Mouse (Mus musculus): Measurements from ENCODE around the gene Dnmbp. TPM values are rescaled to one million over a fixed set of nuclear protein-coding genes. Genes with fewer than 3 reads are reported as not detected.

The Dnmbp gene
- polyA plus RNA-seq, 1 experiment from 2014 or later: 4.8 TPM

DNA sequence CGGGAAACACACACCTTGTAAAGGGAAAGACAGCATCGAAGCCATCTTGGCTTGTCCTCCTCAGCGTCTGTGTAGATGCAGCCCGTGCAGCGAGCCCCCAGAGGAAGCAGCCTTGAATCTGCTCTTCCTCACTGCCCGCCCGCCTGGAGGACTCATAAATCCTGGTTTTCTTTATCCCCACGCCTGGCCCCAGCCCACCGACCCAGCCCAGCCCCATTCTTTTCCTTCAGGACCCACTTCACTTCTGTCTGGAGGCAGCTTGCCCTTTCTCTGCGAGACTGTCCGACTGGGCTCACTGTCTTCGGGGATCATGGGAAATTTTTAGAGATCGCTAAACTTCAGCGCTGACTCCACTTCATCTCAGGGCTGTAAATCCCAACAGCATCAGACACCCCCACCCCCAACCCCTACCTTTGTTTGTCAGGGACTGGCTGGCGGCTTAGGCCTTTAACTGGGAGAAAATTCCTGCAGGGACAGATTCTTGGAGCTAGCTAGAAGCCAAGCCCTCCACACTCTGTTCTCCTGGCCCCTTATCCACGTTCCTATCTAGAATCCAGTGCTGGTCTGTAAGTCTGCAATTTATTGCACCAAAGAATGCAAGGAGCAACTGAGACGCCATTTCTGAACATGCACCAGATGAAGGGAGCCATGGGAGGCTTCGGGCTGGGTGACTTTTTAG lies 57.0 kb downstream of the Dnmbp start:
- H3K36me3 ChIP-seq (replicated peaks; ENCODE audit: insufficient read depth, low read length): no peaks in the 10 kb centered on the region
- no peak overlapping the region for H3K4me3 ChIP-seq (ENCODE audit: low read depth, low read length)
- H3K4me2 ChIP-seq (ENCODE audit: low read depth, low read length): no peak overlapping the region
- peaks cover 3% of the 10 kb centered on the region; the same call in 1 of the 2 replicates for H3K27me3 ChIP-seq (ENCODE audit: insufficient read depth, low read length)
- ATAC-seq: no peak
- no peak for DNase-seq
- WGBS (ENCODE audit: insufficient replicate concordance): 50% methylated on average over 18 of the region's 18 CpGs
- peaks cover 28% of the 10 kb centered on the region for H3K4me1 ChIP-seq (ENCODE audit: insufficient read depth)
- no peaks in the 10 kb centered on the region for H3K9me3 ChIP-seq (ENCODE audit: low read length)
- H3K9ac ChIP-seq (replicated peaks): no peak overlapping the region
- no peak overlapping the region for H3K27ac ChIP-seq (ENCODE audit: low read depth)
- TF ChIP-seq EP300 (IDR thresholded peaks at IDR 0.05; ENCODE audit: low read depth) (no peak), CTCF (IDR thresholded peaks at IDR 0.05; ENCODE audit: low read depth) (no peak)

DNA sequence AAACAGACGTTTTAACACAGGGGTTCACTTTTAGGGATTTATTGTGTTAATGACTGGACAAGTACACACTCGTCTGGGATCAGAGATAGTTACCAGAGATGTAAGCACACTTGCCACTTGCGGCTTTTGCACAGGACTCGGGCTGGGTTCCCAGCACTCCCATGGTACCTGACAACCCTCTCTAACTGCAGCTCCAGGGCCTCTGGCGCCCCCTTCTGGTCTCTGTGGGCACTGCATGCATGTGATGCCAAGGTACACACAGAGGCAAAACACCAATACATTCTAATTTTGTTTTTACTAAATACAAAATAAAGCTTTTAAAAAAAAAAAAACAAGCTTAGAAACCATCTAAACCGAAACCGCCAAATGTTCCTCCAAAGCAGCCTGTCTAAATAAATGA lies 58.4 kb downstream of the Dnmbp start:
- H3K4me1 ChIP-seq (ENCODE audit: insufficient read depth): peaks cover 27% of the 10 kb centered on the region
- H3K36me3 ChIP-seq (replicated peaks; ENCODE audit: insufficient read depth, low read length): no peaks in the 10 kb centered on the region
- DNase-seq (no peak), ATAC-seq (no peak)
- H3K4me2 ChIP-seq (ENCODE audit: low read depth, low read length): no peak overlapping the region
- no peaks in the 10 kb centered on the region for H3K9me3 ChIP-seq (ENCODE audit: low read length)
- no peak overlapping the region for H3K9ac ChIP-seq (replicated peaks)
- H3K4me3 ChIP-seq (ENCODE audit: low read depth, low read length): no peak overlapping the region
- peak; percentile 55 for TF ChIP-seq CTCF (IDR thresholded peaks at IDR 0.05; ENCODE audit: low read depth)
- TF ChIP-seq EP300 (IDR thresholded peaks at IDR 0.05; ENCODE audit: low read depth): no peak
- no peak overlapping the region for H3K27ac ChIP-seq (ENCODE audit: low read depth)
- H3K27me3 ChIP-seq (ENCODE audit: insufficient read depth, low read length): peaks cover 3% of the 10 kb centered on the region; the same call in 1 of the 2 replicates
- WGBS (ENCODE audit: insufficient replicate concordance): 83% methylated on average over 7 of the region's 7 CpGs

DNA sequence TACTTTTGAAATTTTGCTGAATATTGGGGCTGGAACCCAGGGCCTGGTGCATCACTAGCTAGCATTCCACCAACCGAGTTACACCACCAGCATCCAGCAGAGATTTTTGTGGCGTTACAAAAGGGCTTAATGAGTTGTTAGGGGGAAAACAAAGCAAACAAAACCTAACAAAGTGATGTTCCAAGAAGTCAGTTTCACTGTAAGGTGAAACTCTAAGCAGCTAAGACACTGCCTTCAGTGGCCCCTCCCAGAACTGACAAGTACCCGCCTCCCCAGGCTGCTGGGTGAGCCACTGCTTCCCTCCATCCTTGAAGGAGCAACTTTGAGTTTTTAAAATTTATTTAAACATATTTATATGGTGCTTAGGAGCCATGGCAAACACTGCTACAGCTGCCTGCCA lies 59.6 kb downstream of the Dnmbp start:
- H3K4me1 ChIP-seq (ENCODE audit: insufficient read depth): peaks cover 20% of the 10 kb centered on the region
- 54% methylated on average over 3 of the region's 3 CpGs for WGBS (ENCODE audit: insufficient replicate concordance)
- H3K27ac ChIP-seq (ENCODE audit: low read depth): no peak overlapping the region
- H3K36me3 ChIP-seq (replicated peaks; ENCODE audit: insufficient read depth, low read length): no peaks in the 10 kb centered on the region
- no peak overlapping the region; the same call in 1 of the 2 replicates for H3K4me2 ChIP-seq (ENCODE audit: low read depth, low read length)
- no peak overlapping the region for H3K9ac ChIP-seq (replicated peaks)
- H3K9me3 ChIP-seq (ENCODE audit: low read length): no peaks in the 10 kb centered on the region
- DNase-seq (no peak), ATAC-seq (no peak)
- TF ChIP-seq EP300 (IDR thresholded peaks at IDR 0.05; ENCODE audit: low read depth): no peak
- TF ChIP-seq CTCF (IDR thresholded peaks at IDR 0.05; ENCODE audit: low read depth): no peak
- H3K4me3 ChIP-seq (ENCODE audit: low read depth, low read length): no peak overlapping the region
- peaks cover 3% of the 10 kb centered on the region; the same call in 1 of the 2 replicates for H3K27me3 ChIP-seq (ENCODE audit: insufficient read depth, low read length)

DNA sequence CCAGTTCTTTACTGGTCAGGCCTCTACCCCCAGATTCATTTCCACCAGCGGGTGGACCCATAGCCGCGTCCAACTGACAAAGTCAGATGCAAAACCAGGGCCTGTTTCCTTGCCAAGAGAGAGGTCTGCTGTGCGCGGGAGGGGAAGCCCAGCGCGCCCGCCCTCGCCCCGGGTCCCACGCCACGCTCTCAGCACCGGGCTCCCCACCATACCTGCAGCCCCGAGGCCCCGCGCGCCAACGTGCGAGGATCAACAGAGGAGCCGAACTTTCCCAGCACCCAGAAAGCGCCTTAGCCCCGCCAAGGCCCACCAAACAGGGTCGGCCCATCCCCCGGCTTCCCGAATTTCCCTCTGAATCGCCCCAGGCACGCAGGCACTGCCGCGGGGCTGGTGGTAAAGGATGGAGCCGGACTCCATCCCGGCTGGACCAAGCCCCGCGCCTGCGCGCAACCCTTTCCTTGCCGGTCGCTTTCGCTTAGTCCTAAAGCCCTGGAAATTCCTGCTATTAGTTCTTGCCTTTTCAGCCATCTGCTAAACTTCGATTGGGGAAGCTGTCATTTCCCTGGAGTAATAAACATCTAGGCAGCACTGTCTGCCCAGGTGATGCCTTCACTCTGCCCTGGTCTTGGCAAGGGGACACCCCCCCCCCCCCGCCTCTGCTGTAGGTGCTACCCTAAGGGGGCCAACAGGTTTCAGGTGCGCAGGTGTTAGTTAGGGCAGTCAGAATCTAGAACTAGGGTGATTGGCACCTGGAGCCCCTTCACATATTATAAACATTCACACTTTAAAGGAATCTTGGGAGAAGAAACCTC lies 60.4 kb downstream of the Dnmbp start:
- WGBS (ENCODE audit: insufficient replicate concordance): 4% methylated on average over 41 of the region's 41 CpGs
- Histone ChIP-seq H3K27me3 (ENCODE audit: insufficient read depth, low read length) (peaks cover 3% of the 10 kb centered on the region; the same call in 1 of the 2 replicates), H3K4me3 (ENCODE audit: low read depth, low read length) (peak overlapping the region; percentile 48), H3K4me1 (ENCODE audit: insufficient read depth) (peaks cover 12% of the 10 kb centered on the region), H3K9ac (replicated peaks) (peak overlapping the region; percentile 61), H3K9me3 (ENCODE audit: low read length) (no peaks in the 10 kb centered on the region), H3K27ac (ENCODE audit: low read depth) (peak overlapping the region; percentile 50), H3K4me2 (ENCODE audit: low read depth, low read length) (peak overlapping the region; percentile 75), H3K36me3 (replicated peaks; ENCODE audit: insufficient read depth, low read length) (no peaks in the 10 kb centered on the region)
- peak; percentile 27; the same call in 1 of the 2 replicates for TF ChIP-seq CTCF (IDR thresholded peaks at IDR 0.05; ENCODE audit: low read depth)
- TF ChIP-seq EP300 (IDR thresholded peaks at IDR 0.05; ENCODE audit: low read depth): no peak
- DNase-seq: peak; percentile 60
- ATAC-seq: peak; percentile 73

DNA sequence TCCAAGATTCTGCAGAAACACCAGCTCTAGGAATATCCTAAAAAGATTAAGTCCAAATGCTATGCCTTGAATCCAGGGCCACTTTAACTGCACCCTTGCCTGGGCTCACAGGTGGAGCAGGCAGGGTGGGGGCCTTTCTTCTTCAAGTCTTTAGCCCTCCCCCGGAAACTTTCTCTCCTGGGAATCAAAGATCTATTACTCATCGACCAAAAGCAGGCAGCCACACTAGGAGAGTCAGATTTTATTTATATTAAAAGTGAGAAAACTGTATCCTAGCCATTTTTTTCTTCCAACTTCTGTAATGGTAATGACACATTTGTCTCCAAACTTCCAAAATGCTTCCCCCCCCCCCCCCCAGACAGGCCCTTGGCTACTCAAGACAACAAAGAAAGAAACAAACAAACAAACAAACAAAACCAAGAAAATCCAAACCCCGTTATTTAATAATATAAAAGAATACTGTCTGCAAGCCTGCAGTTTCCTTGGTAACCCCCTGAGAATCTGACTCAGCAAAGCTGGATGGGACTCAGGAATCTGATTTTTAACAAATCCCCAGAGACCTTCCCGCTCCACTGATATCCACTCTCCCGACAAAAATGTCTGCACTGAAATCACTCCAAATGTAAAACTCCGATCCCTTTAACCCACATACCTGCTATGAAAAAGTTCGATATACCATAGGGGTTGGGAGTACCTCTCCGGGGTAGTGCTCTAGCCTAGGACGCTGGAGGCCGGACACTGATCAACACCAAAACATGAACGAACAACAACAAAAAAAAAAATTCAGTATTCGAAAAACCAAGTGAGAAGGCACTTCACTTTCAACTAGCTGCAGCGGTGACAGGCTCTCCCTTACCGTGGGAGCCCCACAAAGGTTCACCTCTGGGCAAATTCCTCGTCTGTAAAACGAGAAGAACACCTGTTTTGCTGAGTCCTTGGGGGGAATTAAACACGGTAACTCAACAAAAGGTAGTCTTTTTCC lies 61.6 kb downstream of the Dnmbp start:
- DNase-seq: no peak
- WGBS (ENCODE audit: insufficient replicate concordance): 36% methylated on average over 17 of the region's 17 CpGs

More for the DNA sequence above, 61.6 kb downstream of the Dnmbp start:
- no peak overlapping the region for H3K27ac ChIP-seq (ENCODE audit: low read depth)
- 0 out of 2 replicates have a peak overlapping the region, but pooled peaks have one; percentile 48 for H3K4me3 ChIP-seq (ENCODE audit: low read depth, low read length)
- TF ChIP-seq EP300 (IDR thresholded peaks at IDR 0.05; ENCODE audit: low read depth) (no peak), CTCF (IDR thresholded peaks at IDR 0.05; ENCODE audit: low read depth) (no peak)
- peaks cover 9% of the 10 kb centered on the region for H3K4me1 ChIP-seq (ENCODE audit: insufficient read depth)
- H3K4me2 ChIP-seq (ENCODE audit: low read depth, low read length): peak overlapping the region; percentile 75; the same call in 1 of the 2 replicates
- no peak overlapping the region for H3K9ac ChIP-seq (replicated peaks)
- peaks cover 3% of the 10 kb centered on the region; the same call in 1 of the 2 replicates for H3K27me3 ChIP-seq (ENCODE audit: insufficient read depth, low read length)
- no peak for ATAC-seq
- no peaks in the 10 kb centered on the region for H3K9me3 ChIP-seq (ENCODE audit: low read length)
- H3K36me3 ChIP-seq (replicated peaks; ENCODE audit: insufficient read depth, low read length): no peaks in the 10 kb centered on the region

Data from liver, postnatal 0 days (tissue).